22 mouse cellular contexts compared by ENCODE assay signal in the genomic region with DNA sequence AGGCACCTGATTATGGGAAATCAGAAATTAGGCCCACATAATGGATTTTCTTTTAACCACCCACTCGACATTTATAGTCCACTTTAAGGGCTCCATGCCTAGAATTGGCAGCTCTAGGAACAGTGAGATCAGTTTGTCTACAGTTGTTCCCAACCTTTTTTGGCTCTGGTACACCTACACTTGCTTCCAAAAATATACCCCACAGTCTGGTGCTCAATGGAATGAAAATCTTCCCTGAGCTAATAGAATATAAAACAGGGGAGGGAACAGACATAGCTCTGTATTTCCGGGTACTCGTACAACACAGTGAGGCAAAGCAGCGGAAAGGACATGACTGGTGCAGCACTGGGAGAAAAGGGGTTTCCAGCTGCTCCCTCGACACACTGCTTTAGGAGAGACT. TPM values are rescaled to one million over a fixed set of nuclear protein-coding genes. Genes with fewer than 3 reads are reported as not detected.
DNase-seq lines count a peak whose midpoint lies in the region; ATAC-seq lines count a peak whose summit lies in the region.
"Had no signal": no experiment of that assay in that cellular context is flagged by ENCODE, and none has a peak within 500 bp of the region (broad histone marks: within the 10 kb centered on the region; RNA-seq: fewer than 3 reads in every experiment).

No protein-coding gene starts in this region.

- no peaks in the 10 kb centered on the region for H3K36me3 ChIP-seq in heart, embryonic 13.5 days
- H3K36me3 ChIP-seq: embryonic facial prominence, embryonic 15.5 days; forebrain, embryonic 10.5 days; hindbrain, embryonic 13.5 days; limb, embryonic 10.5 days; liver, embryonic 12.5 days; midbrain, embryonic 10.5 days; neural tube, embryonic 12.5 days had no signal

- WGBS in heart, embryonic 13.5 days = 66% methylated on average over 5 of the region's 5 CpGs

- H3K27me3 ChIP-seq in heart, embryonic 13.5 days (replicated peaks) = peaks cover 5% of the 10 kb centered on the region; the same call in 1 of the 2 replicates
- H3K27me3 ChIP-seq: CH12.LX; liver, embryonic 12.5 days; neural tube, embryonic 12.5 days had no signal

- 0 out of 2 replicates have a peak, but pooled peaks cover 4% of the 10 kb centered on the region for H3K4me1 ChIP-seq in heart, embryonic 13.5 days
- H3K4me1 ChIP-seq: embryonic facial prominence, embryonic 15.5 days; forebrain, embryonic 10.5 days; hindbrain, embryonic 13.5 days; limb, embryonic 10.5 days; liver, embryonic 12.5 days; midbrain, embryonic 10.5 days; neural tube, embryonic 12.5 days had no signal

- no peaks in the 10 kb centered on the region for H3K9me3 ChIP-seq in heart, embryonic 13.5 days
- H3K9me3 ChIP-seq: embryonic facial prominence, embryonic 15.5 days; forebrain, embryonic 10.5 days; hindbrain, embryonic 13.5 days; limb, embryonic 10.5 days; liver, embryonic 12.5 days; midbrain, embryonic 10.5 days; neural tube, embryonic 12.5 days had no signal

- no peak for ATAC-seq in heart, embryonic 13.5 days (ENCODE audit: extremely low read depth, insufficient number of reproducible peaks, low FRiP score, low TSS enrichment)
- ATAC-seq: liver, embryonic 12.5 days had no signal

- H3K9ac ChIP-seq in heart, embryonic 13.5 days = no peak overlapping the region
- H3K9ac ChIP-seq: embryonic facial prominence, embryonic 15.5 days; hindbrain, embryonic 13.5 days; liver, embryonic 12.5 days; lung, embryonic 14.5 days; neural tube, embryonic 12.5 days had no signal

- intact Hi-C loops in heart, postnatal 14 days (cut with DNase I) = loop anchor here (5.0 to 10.0 kb wide), 2 partner anchors 121 to 223 kb away; a partner anchor contains a TSS

- peak; percentile 16 for DNase-seq in cerebellum, adult 9-11 months
- no peak for DNase-seq in cerebellum, adult 11-12 months
- no peak for DNase-seq in heart, postnatal 14 days
- DNase-seq in layer of hippocampus, adult 9-11 months = peak; percentile 60
- DNase-seq in layer of hippocampus, postnatal 10 days (ENCODE audit: low spot score in 2 of 2) = no peak
- peak; percentile 5 for DNase-seq in right cerebral cortex, postnatal 25 days
- DNase-seq: embryo, embryonic 11 days; gastrocnemius, adult 2 months; kidney, adult 9 months; kidney, postnatal 4 days; lung, embryonic 14.5 days; lung, postnatal 4 days; thymus, postnatal 25 days had no signal

- H3K4me2 ChIP-seq in heart, embryonic 13.5 days = no peak overlapping the region
- H3K4me2 ChIP-seq: embryonic facial prominence, embryonic 15.5 days; hindbrain, embryonic 13.5 days; liver, embryonic 12.5 days; lung, embryonic 14.5 days; neural tube, embryonic 12.5 days had no signal

- H3K4me3 ChIP-seq in heart, embryonic 13.5 days = no peak overlapping the region
- H3K4me3 ChIP-seq: embryonic facial prominence, embryonic 15.5 days; forebrain, embryonic 10.5 days; gastrocnemius, adult 2 months; hindbrain, embryonic 13.5 days; limb, embryonic 10.5 days; liver, embryonic 12.5 days; midbrain, embryonic 10.5 days; neural tube, embryonic 12.5 days had no signal

- peak overlapping the region; percentile 42; the same call in 1 of the 2 replicates for H3K27ac ChIP-seq in heart, embryonic 13.5 days (replicated peaks)
- H3K27ac ChIP-seq: embryonic facial prominence, embryonic 15.5 days; forebrain, embryonic 10.5 days; gastrocnemius, adult 2 months; hindbrain, embryonic 13.5 days; limb, embryonic 10.5 days; liver, embryonic 12.5 days; midbrain, embryonic 10.5 days; neural tube, embryonic 12.5 days had no signal

RNA-seq across cellular contexts. Expression of a gene that starts 29.6 kb away (rescaled TPM):
- 5.8 and 6.6 TPM in 2 replicates for polyA plus RNA-seq in heart, embryonic 13.5 days (2015; fragmentation: Nextera tagmentation; extraction: Ambion mirVana)
- total RNA-seq in heart, postnatal 14 days (2021) = 1 to 10 TPM; 4.7 to 5.1 TPM
- 10 to 100 TPM; 14.5 to 16.2 TPM for total RNA-seq in layer of hippocampus, postnatal 10 days (2021)

Comparison
In these comparisons a context has a peak if more than half of its experiments do, and no peak if none do; other contexts are left out.
1. DNase-seq: peak in cerebellum, adult 9-11 months (single experiment), layer of hippocampus, adult 9-11 months (single experiment) and right cerebral cortex, postnatal 25 days (single experiment); none in cerebellum, adult 11-12 months (single experiment), heart, postnatal 14 days (0 of 2) and layer of hippocampus, postnatal 10 days (0 of 2).